Mouse (Mus musculus): Measurements from ENCODE around the gene Hnrnpab. TPM values are rescaled to one million over a fixed set of nuclear protein-coding genes. Genes with fewer than 3 reads are reported as not detected.

Hnrnpab gene
- polyA plus RNA-seq, 1 experiment: 116 TPM

DNA sequence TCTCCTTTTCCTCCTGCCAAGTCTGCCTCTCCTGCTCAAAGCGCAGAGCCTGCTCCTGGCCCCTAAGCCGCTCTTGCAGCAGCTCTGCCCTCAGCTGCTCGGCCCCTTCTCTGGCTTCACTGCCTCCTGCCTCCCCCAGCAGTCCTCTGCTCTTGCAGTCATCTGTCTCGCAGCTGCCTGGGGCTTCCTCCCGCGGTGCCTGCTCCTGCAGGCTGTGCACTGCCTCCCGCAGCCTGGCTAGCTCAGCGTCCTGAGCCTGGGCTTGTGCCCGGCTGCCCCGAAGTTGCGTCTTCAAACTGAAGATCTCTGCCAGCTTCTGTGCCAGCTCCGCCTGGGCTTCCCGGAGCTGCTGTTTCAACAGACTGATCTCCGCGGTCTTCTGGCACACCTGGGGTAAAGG lies 37.1 kb upstream of the Hnrnpab start:
- DNase-seq: peak; percentile 56
- H3K27me3 ChIP-seq (replicated peaks; ENCODE audit: control insufficient read depth, insufficient read depth, low read length): no peaks in the 10 kb centered on the region
- H3K4me3 ChIP-seq (ENCODE audit: insufficient read depth, low read depth, low read length): no peak overlapping the region
- H3K27ac ChIP-seq (ENCODE audit: insufficient read depth, low read depth, low read length): no peak overlapping the region
- peaks cover 15% of the 10 kb centered on the region; the same call in 1 of the 2 replicates for H3K4me1 ChIP-seq (ENCODE audit: control insufficient read depth, insufficient read depth, low read length)
- TF ChIP-seq CTCF (conservative IDR thresholded peaks at IDR 0.05; ENCODE audit: insufficient read depth, insufficient read length, low read depth, low read length): no peak
- no peak for TF ChIP-seq POLR2A (IDR thresholded peaks at IDR 0.05; ENCODE audit: low read depth, low read length)
- WGBS: 60% methylated on average over 15 of the region's 15 CpGs
- no peaks in the 10 kb centered on the region for H3K36me3 ChIP-seq (ENCODE audit: control insufficient read depth, insufficient read depth, low read length)

DNA sequence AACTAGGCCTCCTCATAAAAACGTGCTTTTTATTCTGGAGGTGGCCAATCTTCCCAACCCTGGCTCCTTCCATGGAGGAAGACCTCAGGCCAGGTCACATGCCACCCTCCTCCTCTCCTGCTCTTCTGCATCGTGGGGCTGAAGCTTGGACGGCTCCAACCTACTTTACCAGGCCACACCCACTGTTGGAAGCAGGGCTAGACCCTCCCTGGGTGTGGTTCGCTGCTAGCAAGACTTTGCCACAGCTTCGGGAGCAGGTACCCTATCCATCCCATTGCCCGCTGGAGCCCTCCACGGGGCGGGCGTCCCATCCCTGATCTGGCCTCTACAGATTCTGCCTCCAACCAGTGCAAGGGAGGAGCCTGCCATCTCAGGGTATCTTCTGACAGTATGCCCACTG lies 36.6 kb upstream of the Hnrnpab start:
- no peak for TF ChIP-seq CTCF (conservative IDR thresholded peaks at IDR 0.05; ENCODE audit: insufficient read depth, insufficient read length, low read depth, low read length)
- TF ChIP-seq POLR2A (IDR thresholded peaks at IDR 0.05; ENCODE audit: low read depth, low read length): no peak
- no peaks in the 10 kb centered on the region for H3K36me3 ChIP-seq (ENCODE audit: control insufficient read depth, insufficient read depth, low read length)
- WGBS: 70% methylated on average over 9 of the region's 9 CpGs
- no peak overlapping the region for H3K27ac ChIP-seq (ENCODE audit: insufficient read depth, low read depth, low read length)
- DNase-seq: no peak
- H3K27me3 ChIP-seq (replicated peaks; ENCODE audit: control insufficient read depth, insufficient read depth, low read length): no peaks in the 10 kb centered on the region
- peaks cover 12% of the 10 kb centered on the region; the same call in 1 of the 2 replicates for H3K4me1 ChIP-seq (ENCODE audit: control insufficient read depth, insufficient read depth, low read length)
- no peak overlapping the region for H3K4me3 ChIP-seq (ENCODE audit: insufficient read depth, low read depth, low read length)

DNA sequence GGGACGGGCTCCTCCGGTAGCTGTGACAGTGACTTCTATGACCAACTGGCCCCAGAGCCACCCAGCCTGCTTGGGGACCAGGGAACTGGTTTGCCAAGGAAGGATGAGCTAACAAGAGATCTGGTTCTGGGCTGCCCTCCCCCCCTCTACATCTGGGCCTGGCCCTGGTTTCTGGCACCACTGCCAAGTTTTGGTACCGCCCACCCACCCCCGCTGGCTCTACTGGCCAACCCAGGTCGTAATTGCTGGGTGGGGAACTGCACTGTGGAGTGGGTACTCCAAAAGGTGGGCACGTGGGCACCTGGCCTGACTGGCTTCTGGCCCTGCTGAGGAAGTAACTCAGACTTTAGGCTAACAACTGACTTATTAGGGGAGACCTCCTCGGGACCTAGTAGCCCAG lies 34.1 kb upstream of the Hnrnpab start:
- no peak for TF ChIP-seq CTCF (conservative IDR thresholded peaks at IDR 0.05; ENCODE audit: insufficient read depth, insufficient read length, low read depth, low read length)
- TF ChIP-seq POLR2A (IDR thresholded peaks at IDR 0.05; ENCODE audit: low read depth, low read length): no peak
- 64% methylated on average over 7 of the region's 7 CpGs for WGBS
- no peak overlapping the region for H3K4me3 ChIP-seq (ENCODE audit: insufficient read depth, low read depth, low read length)
- H3K4me1 ChIP-seq (ENCODE audit: control insufficient read depth, insufficient read depth, low read length): no peaks in the 10 kb centered on the region; the same call in 1 of the 2 replicates
- no peak for DNase-seq
- H3K36me3 ChIP-seq (ENCODE audit: control insufficient read depth, insufficient read depth, low read length): no peaks in the 10 kb centered on the region
- H3K27ac ChIP-seq (ENCODE audit: insufficient read depth, low read depth, low read length): no peak overlapping the region
- no peaks in the 10 kb centered on the region for H3K27me3 ChIP-seq (replicated peaks; ENCODE audit: control insufficient read depth, insufficient read depth, low read length)

DNA sequence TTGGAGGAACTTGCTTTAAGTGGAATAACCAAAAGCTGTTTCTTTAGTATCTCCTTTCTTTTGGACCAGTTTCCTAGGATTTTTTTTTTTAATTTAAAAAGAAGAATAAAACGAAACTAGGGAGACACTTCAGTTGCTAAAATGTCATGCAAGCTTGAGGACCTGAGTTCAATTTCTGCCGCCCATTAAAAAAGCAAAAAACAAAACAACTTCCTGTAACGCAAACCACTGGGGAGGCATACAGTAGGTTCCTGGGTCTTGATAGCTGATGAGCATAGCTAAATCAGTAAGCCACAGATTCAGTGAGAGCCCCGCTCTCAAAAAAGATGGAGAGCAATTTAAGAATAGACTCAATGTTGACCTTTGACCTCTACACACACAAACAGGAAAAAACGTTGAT lies 31.9 kb upstream of the Hnrnpab start:
- H3K4me1 ChIP-seq (ENCODE audit: control insufficient read depth, insufficient read depth, low read length): peaks cover 10% of the 10 kb centered on the region
- WGBS: 65% methylated on average over 5 of the region's 5 CpGs

DNA sequence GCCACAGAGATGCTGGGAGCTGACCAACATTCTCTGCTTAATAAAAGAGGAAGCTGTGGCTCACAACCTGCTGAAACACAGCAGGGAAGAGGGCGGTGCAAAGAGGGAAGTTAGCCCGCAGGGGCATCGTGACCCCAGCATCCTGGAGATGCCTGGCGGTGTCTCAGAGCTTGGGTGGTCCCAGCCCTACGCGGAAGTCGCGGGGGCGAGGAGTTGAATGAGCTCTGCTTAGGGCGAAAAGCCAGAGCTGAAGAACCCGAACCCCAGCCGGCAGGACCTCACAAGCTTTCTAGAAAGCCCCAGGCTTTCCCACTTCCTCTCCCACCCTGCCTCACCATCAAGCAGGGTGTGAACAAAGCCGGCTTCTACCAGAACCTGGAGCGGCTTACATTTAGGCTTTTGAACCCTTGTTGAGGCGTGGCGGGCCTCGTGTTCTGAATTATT lies 31.3 kb upstream of the Hnrnpab start:
- H3K4me3 ChIP-seq (ENCODE audit: insufficient read depth, low read depth, low read length): peak overlapping the region; percentile 26; the same call in 1 of the 2 replicates
- no peak for DNase-seq
- H3K27ac ChIP-seq (ENCODE audit: insufficient read depth, low read depth, low read length): peak overlapping the region; percentile 31; the same call in 1 of the 2 replicates
- 14% methylated on average over 17 of the region's 17 CpGs for WGBS
- H3K36me3 ChIP-seq (ENCODE audit: control insufficient read depth, insufficient read depth, low read length): no peaks in the 10 kb centered on the region
- no peak for TF ChIP-seq POLR2A (IDR thresholded peaks at IDR 0.05; ENCODE audit: low read depth, low read length)
- no peak for TF ChIP-seq CTCF (conservative IDR thresholded peaks at IDR 0.05; ENCODE audit: insufficient read depth, insufficient read length, low read depth, low read length)
- no peaks in the 10 kb centered on the region for H3K27me3 ChIP-seq (replicated peaks; ENCODE audit: control insufficient read depth, insufficient read depth, low read length)
- peaks cover 10% of the 10 kb centered on the region for H3K4me1 ChIP-seq (ENCODE audit: control insufficient read depth, insufficient read depth, low read length)

More for the DNA sequence above, 31.9 kb upstream of the Hnrnpab start:
- DNase-seq: no peak
- no peak for TF ChIP-seq POLR2A (IDR thresholded peaks at IDR 0.05; ENCODE audit: low read depth, low read length)
- no peak for TF ChIP-seq CTCF (conservative IDR thresholded peaks at IDR 0.05; ENCODE audit: insufficient read depth, insufficient read length, low read depth, low read length)
- no peaks in the 10 kb centered on the region for H3K27me3 ChIP-seq (replicated peaks; ENCODE audit: control insufficient read depth, insufficient read depth, low read length)
- no peaks in the 10 kb centered on the region for H3K36me3 ChIP-seq (ENCODE audit: control insufficient read depth, insufficient read depth, low read length)
- no peak overlapping the region for H3K4me3 ChIP-seq (ENCODE audit: insufficient read depth, low read depth, low read length)
- H3K27ac ChIP-seq (ENCODE audit: insufficient read depth, low read depth, low read length): no peak overlapping the region

DNA sequence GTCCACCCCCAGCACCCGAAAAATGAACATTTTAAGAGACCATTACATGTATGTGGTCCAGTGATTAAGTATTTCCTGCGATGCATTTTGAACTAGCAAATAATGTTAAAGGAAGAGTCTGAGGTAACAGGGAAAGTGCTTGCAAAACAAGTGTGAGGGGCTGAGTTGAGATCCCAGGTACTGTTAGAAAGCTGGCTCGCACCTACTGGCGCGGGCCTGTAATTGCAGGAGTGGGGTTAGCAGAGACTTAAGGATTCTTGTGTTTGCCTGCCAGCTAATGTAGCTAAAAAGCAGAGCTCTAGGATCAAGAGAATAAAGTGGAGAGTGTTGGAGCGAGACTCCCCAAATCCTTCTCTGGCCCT lies 29.7 kb upstream of the Hnrnpab start:
- Histone ChIP-seq H3K27ac (ENCODE audit: insufficient read depth, low read depth, low read length) (peak overlapping the region; percentile 71), H3K36me3 (ENCODE audit: control insufficient read depth, insufficient read depth, low read length) (no peaks in the 10 kb centered on the region), H3K4me1 (ENCODE audit: control insufficient read depth, insufficient read depth, low read length) (peaks cover 24% of the 10 kb centered on the region), H3K4me3 (ENCODE audit: insufficient read depth, low read depth, low read length) (peak overlapping the region; percentile 59), H3K27me3 (replicated peaks; ENCODE audit: control insufficient read depth, insufficient read depth, low read length) (no peaks in the 10 kb centered on the region)
- peak; percentile 79 for DNase-seq
- TF ChIP-seq CTCF (conservative IDR thresholded peaks at IDR 0.05; ENCODE audit: insufficient read depth, insufficient read length, low read depth, low read length) (peak; percentile 65), POLR2A (IDR thresholded peaks at IDR 0.05; ENCODE audit: low read depth, low read length) (no peak)
- 5% methylated on average over 6 of the region's 6 CpGs for WGBS

DNA sequence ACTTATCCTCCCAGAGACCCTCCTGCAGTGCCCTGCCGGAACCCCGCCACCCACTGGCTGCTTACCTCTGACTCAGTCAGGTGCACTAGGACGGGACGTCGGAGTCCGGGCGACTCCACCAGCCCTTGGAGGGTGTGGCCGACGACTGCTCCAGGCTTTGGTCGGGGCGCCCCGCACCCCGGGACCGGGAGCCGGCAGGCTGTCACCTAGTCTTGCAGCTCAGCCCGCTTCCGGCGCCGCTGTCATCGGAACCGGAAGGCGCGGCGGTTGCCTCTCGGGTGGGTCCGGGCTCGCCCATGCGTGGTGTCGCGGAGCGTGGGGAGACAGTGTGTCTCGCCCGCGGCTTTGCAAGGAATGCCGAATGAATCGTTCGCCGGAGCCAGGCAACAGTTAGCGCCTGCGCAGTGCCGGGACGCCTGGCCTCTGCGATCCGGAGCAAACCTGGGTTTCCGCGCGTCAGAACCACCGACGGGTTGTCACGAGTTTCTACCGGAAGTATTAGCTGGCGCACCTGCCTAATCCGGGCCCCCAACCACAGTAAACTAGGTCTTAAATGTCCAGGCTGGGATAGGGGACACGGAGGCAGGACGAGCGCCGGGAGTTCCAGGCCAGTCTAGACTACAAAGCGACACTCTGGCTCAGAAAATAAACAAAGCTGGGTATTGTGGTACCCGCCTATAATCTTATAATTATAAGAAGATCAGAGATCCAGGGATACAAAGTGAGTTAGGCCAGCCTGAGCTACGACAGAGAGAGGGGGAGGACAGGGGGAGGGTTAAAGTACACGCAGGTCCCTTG lies 29.1 kb upstream of the Hnrnpab start, which contains the start of gene Rmnd5b:
Gene Rmnd5b (minus strand): TSS at position 372 of the 798 bp plus-strand sequence.
- peak within 1 kb of the TSS; percentile 59 for H3K4me3 ChIP-seq (ENCODE audit: insufficient read depth, low read depth, low read length)
- H3K27me3 ChIP-seq (replicated peaks; ENCODE audit: control insufficient read depth, insufficient read depth, low read length): no peaks in the 10 kb centered on the region
- TF ChIP-seq CTCF (conservative IDR thresholded peaks at IDR 0.05; ENCODE audit: insufficient read depth, insufficient read length, low read depth, low read length) (no peak), POLR2A (IDR thresholded peaks at IDR 0.05; ENCODE audit: low read depth, low read length) (no peak)
- peak; percentile 95 for DNase-seq
- peaks cover 30% of the 10 kb centered on the region for H3K4me1 ChIP-seq (ENCODE audit: control insufficient read depth, insufficient read depth, low read length)
- under 1% methylated on average over 61 of the region's 61 CpGs for WGBS
- peak within 1 kb of the TSS; percentile 71 for H3K27ac ChIP-seq (ENCODE audit: insufficient read depth, low read depth, low read length)
- H3K36me3 ChIP-seq (ENCODE audit: control insufficient read depth, insufficient read depth, low read length): no peaks in the 10 kb centered on the region
